Mouse (Mus musculus): ENCODE data around the gene Gpr55.

Gpr55 gene

GRCm38 (mm10) chr1:85913078-85913755, 47.6 kb downstream of the Gpr55 start:
- DNase-seq = no peak

GRCm38 (mm10) chr1:85908754-85909590, 51.8 kb downstream of the Gpr55 start:
- DNase-seq = no peak

- DNase-seq = no peak
These were observed 53.9 kb downstream of the Gpr55 start for GRCm38 (mm10) chr1:85906892-85907291.

DNA sequence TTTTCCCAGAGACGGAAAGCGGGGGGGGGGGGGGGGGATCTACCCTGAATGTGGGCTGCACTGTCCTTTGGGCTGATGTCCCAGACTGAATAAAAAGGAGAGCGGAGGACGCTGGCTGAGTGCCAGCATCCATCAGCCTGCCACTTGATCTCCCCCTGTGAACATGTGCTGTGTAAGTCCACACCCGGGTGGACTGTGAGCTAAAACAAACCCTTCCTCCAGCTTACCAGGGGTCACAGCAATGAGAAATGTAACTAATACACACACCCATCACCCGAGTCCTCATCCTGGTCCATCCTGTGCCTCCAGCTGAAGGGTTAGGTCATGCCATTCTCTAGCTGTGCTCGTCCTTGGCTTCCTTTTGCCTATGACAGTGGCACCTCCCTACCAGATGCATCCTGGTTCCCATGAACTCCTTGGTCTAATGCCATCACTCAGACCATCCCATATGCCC, 58.7 kb downstream of the Gpr55 start:
- no peak for DNase-seq

- no peak for DNase-seq
These were observed 59.2 kb downstream of the Gpr55 start for GRCm38 (mm10) chr1:85901516-85902107.

DNA sequence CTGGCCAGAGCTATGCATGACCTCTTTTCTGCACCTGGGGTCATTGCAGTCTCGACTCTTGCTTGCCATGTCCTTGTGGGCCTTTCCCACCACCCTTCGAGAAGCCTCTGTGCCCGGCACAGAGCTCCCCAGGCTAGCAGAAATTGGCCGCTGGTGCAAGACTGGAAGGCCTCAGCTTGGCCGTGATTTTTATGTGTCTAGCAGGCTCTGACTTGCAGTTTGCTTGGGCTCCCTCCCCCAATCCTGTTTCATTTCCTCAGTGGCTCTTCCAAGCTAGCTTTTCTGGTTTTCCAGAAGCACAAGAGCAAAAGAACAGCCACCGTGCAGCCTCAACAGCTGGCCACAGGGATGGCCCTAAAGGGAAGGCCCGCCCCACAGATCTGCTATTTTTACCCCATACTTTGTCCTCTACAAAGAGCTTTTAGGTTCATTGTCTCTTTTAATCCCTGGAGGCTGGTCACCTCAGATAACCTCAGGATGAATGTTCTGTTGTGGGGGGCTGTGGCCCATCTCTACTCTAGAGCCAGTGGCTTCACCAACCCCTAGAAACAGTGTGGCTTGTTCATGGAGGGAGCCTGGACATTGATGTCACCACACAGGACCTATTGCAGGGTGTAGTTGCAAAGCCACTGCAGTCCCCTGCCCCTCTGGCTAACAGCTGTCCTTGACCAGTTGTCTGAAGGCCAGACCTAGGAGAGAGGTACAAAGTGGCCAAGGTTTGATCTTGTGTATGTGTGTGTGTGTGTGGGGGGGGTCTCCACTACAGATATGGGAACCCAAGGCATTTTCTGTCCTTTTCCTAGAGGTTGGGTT, 60.1 kb downstream of the Gpr55 start:
- no peak for DNase-seq

- DNase-seq = peak; percentile 58
These were observed 61.4 kb downstream of the Gpr55 start for GRCm38 (mm10) chr1:85899388-85899761.

DNA sequence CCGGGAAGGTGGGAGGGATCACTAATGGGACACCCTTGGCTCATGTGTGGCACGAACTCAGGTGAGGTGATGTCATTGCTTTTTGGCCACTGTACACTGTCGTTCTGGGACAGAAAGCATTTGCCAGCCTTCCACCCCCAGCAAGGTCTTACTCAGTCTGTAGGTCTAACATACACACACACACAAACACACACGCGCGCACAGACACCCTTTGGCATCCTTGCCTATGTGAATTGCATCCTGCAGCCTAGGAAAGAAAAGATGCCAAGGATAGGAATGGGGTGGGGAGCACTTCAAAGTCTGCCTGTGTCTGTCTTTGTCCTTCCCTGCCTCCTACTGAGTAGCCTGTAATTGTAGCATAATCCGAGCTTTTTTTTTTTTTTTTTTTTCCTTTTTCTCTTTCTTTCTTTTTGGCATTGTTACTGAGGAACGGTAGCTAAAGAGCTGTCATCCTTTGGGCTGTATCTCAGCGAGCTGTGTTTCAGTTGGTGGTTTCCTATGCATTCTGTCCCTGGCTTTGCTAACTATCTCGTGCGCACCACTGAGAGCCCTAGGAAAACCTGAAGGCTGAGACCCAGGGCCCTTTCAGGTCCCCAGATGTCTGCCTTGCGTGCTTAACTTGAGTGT, 61.9 kb downstream of the Gpr55 start:
- DNase-seq = no peak

DNA sequence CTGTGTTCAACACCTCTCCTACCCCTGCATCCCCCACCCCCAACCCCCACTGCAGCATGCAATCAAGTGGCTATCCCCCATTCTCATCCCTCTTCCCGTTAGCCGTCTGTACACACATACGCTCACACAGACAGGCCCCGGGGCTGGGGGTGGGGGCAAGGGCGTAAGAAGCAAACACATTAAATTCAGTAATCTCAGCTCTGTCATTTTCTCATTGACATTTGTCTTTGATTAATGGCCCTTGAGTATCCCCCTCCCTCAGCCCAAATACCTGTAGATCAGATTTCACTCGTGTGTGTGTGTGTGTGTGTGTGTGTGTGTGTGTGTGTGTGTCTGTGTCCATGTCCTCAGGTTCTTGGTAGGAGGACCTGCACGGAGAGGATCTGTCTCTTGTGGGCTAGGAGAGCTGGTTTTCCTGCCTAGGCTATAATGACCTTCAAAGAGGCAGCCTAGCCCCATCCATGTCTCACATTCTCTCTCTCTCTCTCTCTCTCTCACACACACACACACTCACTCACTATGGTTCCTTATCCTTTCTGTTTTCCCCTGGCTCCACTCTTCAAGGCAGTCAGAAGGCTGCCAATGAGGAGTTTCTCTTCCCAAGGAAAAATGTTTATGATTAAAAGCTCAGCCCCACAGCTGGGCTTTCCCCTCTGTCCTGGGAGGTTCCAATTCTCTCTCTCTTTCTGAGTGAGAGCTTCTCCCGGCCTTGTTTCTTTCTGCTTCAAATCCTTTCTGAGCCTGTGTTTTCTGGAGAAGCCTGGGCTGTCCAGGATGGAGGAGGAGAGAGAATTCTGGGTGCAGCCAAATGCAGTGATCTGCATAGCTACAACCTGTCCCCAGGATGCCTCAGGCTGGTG, 62.7 kb downstream of the Gpr55 start:
- DNase-seq = peak; percentile 61

DNA sequence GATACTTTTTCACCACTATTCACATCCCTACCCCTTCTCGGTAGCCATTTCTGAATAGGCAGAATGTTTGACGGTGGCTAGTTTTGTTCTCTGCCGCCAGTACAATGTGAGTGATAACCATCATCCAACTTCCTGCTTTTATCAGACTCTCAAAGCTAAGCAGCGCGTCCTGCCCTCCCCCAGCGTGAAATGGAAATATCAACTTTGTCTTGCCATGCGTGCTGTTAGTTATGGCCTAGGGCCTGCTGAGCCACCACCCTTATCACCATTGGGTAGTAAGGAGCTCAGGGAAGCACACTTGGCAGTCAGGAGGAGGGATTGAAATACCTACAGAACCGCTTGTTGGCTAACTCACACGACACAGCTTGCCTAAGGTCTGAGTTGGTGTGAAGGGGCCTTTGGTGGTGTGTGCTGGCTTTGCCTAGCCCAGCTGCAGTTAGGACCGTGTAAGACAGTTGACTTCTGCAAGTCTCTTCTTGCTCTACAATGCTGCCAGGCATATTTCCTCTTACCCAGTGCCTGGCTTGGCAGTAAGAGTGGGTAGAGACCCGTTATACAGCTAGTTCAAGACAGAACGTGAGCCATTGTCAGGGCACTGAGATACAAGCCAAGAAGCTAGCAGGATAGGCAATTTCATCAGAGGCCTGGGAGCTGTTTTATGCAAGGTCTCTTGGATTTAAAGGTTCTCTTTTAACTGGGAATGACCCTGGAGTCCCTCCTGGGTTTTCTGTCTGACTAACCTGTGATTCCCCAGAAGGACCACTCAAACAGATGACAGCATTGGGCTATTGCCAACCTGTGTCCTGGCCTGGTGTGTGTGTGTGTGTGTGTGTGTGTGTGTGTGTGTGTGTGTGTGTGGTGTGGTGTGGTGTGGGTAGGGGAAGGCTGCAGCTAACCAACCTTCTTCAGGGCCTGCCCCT, 63.8 kb downstream of the Gpr55 start:
- DNase-seq = no peak

GRCm38 (mm10) chr1:85896110-85896509, 64.7 kb downstream of the Gpr55 start:
- no peak for DNase-seq

DNA sequence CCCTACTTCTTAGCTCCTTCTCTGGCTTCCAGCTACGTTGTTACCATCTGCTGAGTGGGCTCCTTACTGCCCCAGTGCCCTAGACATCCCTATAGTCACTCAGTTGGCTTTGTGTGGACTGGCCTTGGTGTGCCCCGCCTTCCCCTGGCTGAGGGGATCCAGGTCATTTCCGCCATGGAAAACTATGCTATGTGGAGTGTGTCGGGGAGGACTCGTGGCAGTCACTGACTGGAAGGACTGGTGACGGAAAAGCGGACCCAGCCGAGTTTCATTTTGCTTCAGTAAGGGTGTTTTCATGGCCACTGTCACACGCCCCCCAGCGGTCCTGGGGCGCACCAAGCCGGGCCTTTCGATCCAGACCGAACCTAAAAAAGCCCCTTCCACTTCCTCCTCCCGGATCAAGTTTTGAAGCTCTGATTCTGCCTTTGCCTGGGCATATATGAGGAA, 65.4 kb downstream of the Gpr55 start:
- peak; percentile 69 for DNase-seq

GRCm38 (mm10) chr1:85894748-85895360, 66.0 kb downstream of the Gpr55 start:
- DNase-seq = no peak

GRCm38 (mm10) chr1:85894231-85894747, 66.5 kb downstream of the Gpr55 start, which contains the start of gene Itm2c:
Gene Itm2c, plus strand, starts transcription at chr1:85894281.
- DNase-seq = peak; percentile 94

Measured in right cerebral cortex, adult 18-20 months (tissue).